Mouse (Mus musculus): ENCODE results near the gene Mrpl3. TPM values are rescaled to one million over a fixed set of nuclear protein-coding genes. Genes with fewer than 3 reads are reported as not detected.

Gene Mrpl3
- 100 to 1,000 TPM; 159 to 168 TPM for total RNA-seq (2021)

DNA sequence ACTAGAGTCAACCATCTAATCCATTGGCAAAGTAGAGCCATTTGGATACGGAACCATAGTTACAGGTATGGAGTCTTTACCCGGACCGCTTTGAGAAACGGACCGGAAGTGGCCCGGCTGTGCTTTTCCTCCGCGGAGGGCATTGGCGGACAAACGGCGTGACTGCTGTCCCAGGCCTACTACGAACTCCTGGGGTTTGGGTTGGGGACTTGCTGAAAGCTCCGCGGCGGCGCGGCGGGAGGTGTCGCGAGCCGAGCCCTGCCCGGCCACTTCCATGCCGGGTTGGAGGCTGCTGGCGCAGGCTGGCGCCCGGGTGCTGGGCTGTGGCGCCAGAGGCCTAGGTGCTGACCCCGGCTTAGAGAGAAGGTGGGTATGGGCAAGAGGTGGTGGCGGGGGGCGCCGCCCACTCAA lies at the start of gene Mrpl3:
TSS of gene Mrpl3 (plus strand) at position 93 of the 411 bp plus-strand sequence.
- peak; percentile 55 for DNase-seq (ENCODE audit: low spot score)
- intact Hi-C loops (cut with DNase I) = loop anchor here (5.0 kb wide), 2 partner anchors 79 to 344 kb away; partner anchors contain the start of genes Aste1, Nek11 and Nudt16

DNA sequence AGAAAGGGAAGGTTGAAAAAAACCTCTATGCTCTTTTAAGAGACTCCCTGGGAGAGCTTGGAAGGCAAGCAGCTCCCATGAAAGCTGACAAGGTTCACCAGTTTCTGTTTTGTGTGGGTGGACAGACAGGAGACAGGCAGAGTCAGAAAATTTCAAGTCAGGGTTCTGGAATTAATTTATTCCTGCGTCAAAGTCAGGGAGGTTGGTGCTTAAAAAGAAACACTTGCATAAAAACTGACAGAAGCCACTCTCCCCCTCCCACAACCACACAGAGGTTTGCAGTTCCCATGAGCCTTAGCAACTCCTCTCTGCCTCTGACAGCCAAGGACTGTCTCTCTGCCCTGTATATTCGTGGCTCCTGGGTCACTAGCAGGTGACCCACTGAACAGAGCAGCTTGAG lies 42.3 kb upstream of the Mrpl3 start:
- DNase-seq (ENCODE audit: low spot score) = no peak
- intact Hi-C loops (cut with DNase I) = no loop called here

DNA sequence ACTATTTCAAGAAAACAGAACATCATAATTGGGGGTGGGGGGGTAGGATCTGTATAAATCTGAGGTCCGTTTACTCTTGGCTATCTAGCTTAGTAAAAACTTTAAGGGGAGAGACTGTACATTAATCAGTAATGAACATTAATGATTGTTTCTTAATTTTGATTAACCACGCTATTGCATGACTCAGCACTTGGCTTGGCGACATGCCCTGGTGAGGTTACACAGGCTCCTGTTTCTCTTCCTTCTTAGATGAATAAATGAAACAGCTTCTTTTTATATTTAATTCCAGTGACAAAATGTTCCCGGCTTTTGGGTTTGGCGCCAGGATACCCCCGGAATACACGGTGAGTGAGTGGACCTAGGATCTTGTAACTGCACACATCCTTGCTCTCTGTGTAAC lies 34.9 kb upstream of the Mrpl3 start:
- no peak for DNase-seq (ENCODE audit: low spot score)
- intact Hi-C loops (cut with DNase I) = no loop called here

DNA sequence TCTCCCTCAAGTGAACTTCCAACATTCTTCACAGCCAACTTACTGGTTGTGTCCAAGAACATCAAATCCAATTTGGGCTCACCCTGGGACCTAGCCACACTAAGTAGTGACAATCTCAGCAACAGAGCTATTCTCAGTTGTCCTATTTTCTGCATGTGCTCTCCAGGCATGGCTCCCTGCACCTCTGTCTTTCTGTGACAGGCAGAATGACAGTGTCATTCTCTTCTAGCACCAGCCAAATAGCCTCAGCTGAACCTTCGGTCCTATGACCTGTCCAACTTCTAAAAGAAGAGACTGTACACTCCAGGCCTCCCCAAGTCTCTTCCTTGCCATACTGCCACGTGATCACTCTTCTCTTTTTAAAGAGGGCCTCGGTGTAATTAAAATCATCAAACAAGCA lies 24.7 kb upstream of the Mrpl3 start:
- no peak for DNase-seq (ENCODE audit: low spot score)
- intact Hi-C loops (cut with DNase I) = no loop called here

DNA sequence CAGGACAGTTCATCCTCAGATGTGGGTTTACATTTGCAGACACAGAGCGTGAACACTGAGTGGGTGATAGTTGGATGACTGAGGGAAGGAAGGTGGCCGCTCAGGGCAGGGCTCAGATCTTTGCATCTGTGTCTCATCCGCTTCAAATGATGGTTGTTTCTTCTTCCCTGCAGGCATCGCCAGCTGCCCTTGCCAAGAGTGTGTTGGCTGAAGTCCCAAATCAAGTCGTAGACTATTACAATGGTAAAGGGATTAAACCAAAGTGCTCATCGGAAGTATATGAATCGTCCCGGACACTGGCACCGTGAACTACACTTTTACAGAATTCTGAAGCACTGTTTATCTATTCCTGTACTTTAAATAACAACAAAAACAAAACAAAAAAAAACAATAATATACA lies 20.5 kb upstream of the Mrpl3 start:
- no peak for DNase-seq (ENCODE audit: low spot score)
- intact Hi-C loops (cut with DNase I) = no loop called here

DNA sequence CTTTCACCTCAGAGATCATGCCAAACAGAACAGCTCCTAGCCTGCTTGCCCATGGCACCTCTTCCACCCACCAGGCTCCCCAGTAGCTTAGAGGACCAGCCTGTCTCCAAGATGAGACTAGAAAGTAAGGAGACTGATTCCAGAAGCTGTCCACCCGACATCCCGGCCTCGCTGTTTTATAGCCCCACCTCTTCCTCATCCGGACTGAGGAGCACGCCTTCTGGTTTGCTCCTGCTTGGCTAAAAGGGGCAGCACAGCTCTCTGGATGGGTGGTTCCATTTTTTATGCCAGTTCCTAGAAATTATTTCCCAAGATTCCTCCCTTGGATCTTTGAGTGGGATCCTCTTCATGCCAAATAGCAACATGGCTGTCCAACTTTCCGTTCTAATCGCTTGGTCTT lies 19.4 kb upstream of the Mrpl3 start:
- DNase-seq (ENCODE audit: low spot score) = no peak
- intact Hi-C loops (cut with DNase I) = no loop called here

DNA sequence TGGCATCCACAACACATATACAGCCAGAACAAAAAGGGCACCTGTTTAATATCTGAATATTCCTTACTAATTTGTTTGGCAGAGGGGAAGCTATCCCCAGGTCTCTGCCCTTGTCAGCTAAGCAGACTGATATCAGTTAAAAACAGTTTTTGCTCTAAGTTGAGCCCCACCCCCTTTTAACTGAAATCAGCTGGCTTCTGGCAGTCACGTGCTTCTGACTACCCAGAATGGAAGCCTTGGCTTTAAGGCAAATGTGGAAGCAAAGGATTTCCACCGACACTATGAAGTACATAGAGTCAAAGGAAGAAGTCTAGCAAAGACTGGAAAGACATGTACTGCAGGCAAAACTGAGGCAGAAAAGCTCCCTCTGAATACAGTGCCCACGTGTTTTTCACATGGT lies 15.2 kb upstream of the Mrpl3 start:
- no peak for DNase-seq (ENCODE audit: low spot score)
- intact Hi-C loops (cut with DNase I) = no loop called here

DNA sequence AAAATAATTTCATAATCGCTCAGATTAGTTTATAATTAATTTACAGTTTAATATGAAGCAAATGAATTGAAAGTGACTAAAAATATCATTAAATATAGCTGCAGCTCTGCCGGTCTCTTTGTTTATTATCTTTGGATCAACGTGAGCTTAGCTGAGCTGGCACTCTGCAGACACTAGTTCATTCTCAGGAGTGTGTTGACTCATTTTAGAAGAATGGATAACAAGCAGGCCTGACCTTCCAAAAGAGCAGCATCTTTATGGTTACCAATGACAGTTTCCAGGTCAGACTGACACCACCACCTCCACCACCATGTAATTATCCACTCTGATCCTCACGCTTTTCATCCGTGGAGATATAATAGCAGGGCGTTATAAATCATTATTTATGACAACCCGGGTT lies 7.0 kb upstream of the Mrpl3 start:
- intact Hi-C loops (cut with DNase I) = no loop called here
- no peak for DNase-seq (ENCODE audit: low spot score)

DNA sequence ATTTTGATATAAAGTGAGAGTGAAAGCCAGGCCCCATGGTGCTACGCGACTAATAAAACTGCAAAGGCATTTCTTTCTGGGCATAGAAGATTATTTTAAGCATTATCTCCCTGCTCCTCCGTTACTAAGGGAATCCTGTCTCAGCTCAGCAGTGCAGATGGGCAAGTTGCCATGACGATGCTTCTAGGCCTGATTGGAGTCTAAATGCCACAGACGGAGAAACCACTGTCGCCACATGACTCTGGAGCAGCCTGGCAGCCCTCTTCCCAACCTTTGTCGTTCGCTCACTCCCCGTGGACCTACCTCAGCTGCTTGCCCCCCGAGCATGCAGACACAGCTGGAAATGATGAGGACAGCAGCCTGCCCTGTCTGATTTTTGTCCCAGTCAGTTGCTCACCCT lies 4.7 kb upstream of the Mrpl3 start:
- intact Hi-C loops (cut with DNase I) = no loop called here
- DNase-seq (ENCODE audit: low spot score) = no peak

DNA sequence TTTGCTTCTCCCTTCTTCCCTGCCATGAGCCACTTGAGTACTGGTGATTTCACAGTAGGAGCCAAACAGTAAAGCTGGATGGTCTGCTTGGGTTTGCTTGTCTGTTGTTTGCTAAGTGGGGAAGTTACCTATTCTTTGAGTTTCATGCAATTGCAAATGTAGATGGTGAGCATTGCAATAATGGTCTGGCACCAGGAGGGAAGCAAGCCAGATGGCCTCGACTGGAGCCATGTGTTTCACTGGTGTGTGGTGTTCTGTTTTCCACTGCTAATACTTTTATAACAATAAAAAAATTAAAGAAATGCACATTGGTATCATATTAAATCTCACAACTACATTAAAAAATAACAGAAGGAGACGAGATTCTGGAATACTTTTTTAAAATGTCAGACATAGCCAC lies 3.4 kb upstream of the Mrpl3 start:
- DNase-seq (ENCODE audit: low spot score) = no peak
- intact Hi-C loops (cut with DNase I) = loop anchor here (5.0 kb wide), 2 partner anchors 83 to 348 kb away; partner anchors contain the start of genes Aste1, Nek11 and Nudt16

DNA sequence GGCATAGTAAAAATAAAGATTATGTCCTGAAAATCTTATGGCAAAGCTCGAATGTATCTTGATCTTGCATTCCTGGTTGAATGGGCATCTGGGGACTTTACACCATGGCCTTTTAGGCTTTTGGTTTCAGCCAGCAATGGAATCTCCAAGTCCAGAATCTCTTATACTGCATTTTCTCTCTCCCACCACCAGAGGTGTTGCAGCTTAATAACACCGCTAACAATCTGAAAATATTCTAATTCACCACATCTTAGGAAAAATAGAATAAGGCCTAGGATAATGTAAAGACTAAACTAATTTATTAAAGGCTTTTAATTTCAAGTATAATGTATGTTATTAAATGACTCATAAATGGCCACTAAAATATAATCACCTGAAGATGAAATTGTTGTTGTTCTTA lies 2.8 kb upstream of the Mrpl3 start:
- intact Hi-C loops (cut with DNase I) = loop anchor here (5.0 kb wide), 2 partner anchors 82 to 347 kb away; partner anchors contain the start of genes Aste1, Nek11 and Nudt16
- DNase-seq (ENCODE audit: low spot score) = no peak

DNA sequence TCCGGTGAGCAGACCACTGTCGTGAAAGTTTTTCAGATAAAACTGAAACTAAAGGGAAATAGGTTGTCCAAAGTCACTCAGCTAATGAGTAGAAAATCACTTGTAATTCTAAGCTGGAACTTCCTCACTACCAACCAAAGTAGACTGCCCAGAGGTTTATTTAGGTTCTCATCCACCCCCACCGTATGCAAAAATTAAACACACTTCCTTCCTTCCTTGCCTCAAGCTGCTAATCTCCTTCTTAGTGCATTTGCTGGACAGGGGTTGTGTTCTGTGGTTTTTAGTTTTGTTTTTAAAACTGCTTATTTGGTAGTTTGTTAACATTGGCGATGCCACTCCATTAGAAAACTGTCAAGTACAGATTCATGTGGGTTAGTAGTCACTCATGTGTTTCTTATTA lies 773 bp downstream of the Mrpl3 start:
- intact Hi-C loops (cut with DNase I) = loop anchor here (5.0 kb wide), 2 partner anchors 78 to 343 kb away; partner anchors contain the start of genes Aste1, Nek11 and Nudt16

DNA sequence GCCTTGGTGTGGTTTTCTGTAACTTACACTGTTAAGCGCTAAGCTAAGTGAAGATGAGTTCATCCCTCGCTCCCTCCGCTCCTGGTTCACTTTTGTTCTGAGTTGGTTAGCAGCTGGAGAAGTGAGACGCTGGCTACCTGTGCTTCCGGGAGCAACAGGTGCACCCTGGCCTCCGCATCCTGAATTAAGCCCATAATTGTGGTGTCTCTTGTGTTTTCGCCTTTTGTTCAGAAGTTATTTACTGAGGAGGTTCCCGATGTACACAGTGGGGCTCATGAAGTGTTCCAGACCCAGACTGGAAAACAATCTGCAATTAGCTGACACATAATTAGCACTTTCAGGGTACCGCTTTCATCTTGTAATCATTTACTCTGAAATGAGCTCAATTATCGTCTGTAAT lies 16.1 kb downstream of the Mrpl3 start:
- intact Hi-C loops (cut with DNase I) = no loop called here
- no peak for DNase-seq (ENCODE audit: low spot score)

More for the DNA sequence above, 773 bp downstream of the Mrpl3 start:
- DNase-seq (ENCODE audit: low spot score) = no peak

DNA sequence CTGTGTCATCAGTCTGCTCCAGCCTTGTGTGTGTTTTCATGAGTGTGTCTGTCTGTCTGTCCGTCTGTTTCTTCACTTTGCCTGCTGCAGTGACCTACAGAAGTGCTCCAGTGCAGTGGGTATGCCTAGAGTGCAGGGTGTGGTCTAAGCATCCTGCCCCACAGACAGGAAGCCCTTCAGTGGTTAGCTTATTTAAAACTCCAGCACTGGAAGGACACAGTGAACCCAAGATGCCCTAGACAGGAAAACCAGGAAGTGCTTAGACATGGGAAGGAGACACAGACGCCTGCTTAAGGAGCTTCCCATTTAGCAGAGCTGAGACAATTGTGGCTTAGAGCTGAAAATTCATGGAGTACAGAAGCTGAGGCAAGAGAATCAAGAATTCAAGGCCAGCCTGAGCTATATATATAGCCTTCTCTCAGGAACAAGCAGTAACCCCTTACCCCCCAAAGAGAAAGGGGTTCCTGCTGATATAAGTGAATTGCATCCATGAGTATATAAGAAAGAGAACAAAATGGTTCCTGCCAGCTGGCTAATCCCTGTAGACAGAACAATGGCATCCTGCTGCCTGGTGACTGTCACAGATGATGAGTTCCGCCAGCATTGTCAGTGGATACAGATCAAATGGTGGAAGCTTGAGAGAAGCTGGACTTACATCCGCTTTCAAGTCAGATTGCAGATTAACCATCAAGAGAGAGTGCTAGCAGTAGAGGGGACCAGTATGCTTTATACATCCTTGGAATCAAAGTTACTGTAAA lies 20.1 kb downstream of the Mrpl3 start:
- intact Hi-C loops (cut with DNase I) = no loop called here
- no peak for DNase-seq (ENCODE audit: low spot score)

DNA sequence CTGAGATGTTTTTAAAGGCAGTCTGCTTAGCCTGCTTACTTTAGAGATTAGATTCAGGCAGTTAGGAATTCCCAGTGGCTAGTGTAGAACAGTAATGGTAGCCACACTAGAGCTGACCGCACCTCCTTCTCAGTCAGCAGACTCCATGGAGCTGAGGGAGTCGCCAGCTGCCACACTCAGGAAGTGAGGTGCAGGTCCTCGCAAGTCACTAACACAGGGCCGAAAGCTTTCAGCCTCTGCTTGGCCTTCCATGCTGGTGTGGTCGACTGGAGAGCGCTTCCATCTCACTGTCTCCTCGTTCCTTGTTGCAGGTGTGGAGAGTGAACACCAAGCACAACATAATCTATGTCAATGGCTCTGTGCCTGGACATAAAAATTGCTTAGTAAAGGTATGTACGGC lies 21.8 kb downstream of the Mrpl3 start:
- no peak for DNase-seq (ENCODE audit: low spot score)
- intact Hi-C loops (cut with DNase I) = no loop called here

DNA sequence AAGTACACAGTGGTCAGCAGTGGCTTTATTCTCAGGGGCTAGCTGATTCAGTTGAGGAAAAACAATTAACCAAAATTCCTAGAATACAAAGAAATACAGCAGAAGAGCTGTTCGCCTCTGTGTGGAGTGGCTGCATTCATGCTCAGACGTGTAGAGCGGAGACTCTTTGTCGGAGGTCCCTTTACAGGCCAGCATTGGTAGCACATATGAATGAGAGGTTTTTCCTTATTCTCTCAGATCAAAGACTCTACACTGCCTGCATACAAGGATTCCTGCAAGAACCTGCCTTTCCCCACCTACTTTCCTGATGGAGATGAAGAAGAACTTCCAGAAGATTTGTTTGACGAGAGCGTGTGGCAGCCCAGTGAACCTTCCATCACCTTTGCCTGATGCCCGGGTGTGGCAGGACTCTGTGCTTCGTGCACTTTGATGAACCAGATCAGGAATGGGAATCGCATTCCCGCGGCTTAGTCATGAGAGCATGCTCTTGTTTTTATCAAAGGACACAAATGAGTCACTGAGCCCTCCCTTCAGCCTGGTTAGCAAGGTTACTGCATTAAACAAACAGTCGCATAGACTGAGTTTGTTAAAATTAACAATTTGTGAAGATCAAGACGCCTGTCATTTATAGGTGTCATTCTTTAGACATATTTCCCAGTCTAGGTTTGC lies 23.9 kb downstream of the Mrpl3 start:
- DNase-seq (ENCODE audit: low spot score) = no peak
- intact Hi-C loops (cut with DNase I) = no loop called here

DNA sequence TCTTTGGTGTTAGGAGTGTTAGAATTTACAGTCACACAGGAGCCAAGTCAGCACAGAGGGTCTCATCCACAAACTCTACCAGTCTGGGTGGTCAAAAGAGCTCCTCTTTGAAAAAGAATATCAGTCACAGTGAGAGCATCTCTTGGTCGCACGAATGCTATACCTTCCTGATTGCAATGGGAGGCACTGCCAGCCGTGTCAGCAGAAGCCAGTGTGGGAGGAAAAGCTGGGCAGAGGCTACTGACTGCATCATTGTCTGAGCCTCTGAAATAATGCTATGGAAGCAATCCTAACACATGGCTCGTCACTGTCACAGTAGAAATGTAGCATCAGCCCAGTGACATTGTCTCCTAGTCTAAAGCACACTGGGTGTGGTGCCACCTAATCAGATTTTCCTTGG lies 25.4 kb downstream of the Mrpl3 start:
- intact Hi-C loops (cut with DNase I) = no loop called here

DNA sequence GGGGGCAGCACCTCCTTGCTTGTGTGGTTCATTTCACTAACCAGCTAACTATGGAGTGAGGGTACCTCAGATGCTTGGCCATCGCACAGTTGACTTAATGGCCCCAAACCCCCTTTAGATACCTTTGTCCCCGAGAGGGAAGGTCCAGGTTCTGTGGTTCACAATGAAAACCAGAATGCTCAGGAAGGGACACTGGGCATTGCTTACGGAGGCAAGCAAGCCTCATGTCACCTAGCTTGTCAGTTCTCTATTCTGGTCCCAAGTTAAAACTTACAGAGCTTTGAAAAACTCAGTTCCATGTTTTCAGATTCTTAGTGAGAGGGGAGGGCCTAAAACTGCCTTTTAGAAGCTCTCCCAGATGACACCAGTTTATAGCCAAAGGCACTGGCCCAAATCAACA lies 27.2 kb downstream of the Mrpl3 start:
- intact Hi-C loops (cut with DNase I) = no loop called here
- no peak for DNase-seq (ENCODE audit: low spot score)

More for the DNA sequence above, 25.4 kb downstream of the Mrpl3 start:
- DNase-seq (ENCODE audit: low spot score) = no peak

DNA sequence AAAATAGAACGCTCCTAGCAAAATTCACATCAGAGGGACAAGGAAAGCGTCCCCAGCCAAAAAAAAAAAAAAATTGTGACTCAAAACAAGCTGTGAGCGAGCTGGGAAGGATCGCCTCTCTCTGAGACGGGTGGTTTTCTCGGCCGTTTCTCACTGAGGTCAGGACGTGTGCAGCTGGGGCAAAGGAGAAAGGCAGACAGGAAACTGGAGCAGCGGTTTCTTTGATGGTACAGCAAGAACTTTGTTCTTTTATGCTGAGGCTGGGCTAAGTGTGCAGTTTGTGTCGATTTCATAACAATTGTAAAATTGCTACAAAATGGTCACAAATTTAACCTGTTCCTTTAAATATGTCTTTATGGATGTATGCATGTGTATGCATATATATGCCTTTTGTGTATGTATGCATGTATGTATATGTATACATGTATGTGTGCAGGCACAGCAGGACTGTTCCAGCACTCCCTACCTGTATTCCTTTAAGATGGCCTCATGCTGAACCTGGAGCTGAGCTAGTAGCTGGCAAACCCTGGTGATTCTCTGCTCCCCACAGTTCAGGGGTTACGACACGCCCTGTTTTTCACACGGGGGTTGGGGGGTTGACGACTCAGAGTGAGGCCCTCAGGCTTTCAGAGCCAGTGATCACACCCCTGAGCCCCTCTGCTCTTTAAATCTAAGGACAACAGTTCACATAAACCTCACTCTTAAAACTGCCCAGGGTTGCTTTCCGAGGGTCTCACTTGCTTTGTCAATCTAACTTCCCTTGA lies 48.0 kb downstream of the Mrpl3 start:
- intact Hi-C loops (cut with DNase I) = no loop called here
- DNase-seq (ENCODE audit: low spot score) = no peak

DNA sequence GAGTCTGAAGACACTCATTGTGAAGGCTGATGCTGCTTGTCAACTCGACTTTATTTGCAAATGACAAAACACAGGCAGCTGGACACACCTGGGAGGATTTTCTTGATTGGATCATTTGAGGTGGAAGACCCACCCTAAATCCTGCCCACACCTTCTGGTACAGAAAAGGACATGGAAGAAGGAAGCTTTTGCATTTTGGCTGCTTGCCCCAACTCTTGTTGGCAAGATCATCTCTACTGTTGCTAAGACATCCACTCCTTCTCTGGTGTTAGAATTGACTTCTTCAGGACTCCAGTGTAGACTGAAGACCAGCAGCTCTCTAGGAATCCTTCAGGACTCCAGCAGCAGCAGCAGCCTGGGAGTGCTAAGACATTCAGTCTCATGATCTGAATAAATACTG lies 48.9 kb downstream of the Mrpl3 start:
- intact Hi-C loops (cut with DNase I) = no loop called here

DNA sequence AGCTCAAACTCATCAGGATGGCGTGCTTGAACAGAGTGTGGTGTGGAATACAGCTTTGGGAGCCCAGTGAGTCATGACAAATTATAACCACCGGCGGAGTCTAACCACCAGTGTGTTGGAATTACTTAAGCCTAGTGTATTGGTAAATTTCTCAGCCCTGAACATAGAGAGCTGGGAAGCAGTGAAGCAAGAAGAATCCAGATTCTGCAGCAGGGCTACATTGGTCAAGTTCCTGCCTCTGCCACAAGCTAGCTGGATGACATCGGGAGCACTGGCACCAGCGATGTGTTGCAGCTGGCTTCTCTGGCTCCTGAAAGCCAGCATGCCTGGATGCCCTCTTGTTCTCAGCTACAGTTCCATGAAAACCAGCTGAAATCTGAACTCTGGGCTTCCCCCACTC lies 50.9 kb downstream of the Mrpl3 start:
- intact Hi-C loops (cut with DNase I) = no loop called here
- DNase-seq (ENCODE audit: low spot score) = no peak

More for the DNA sequence above, 48.9 kb downstream of the Mrpl3 start:
- DNase-seq (ENCODE audit: low spot score) = no peak
